Mouse (Mus musculus) hindbrain, embryonic 10.5 days (tissue): Measurements from ENCODE around the gene Nicn1. TPM values are rescaled to one million over a fixed set of nuclear protein-coding genes. Genes with fewer than 3 reads are reported as not detected.
"Not testable (repeated sequence)": the region's sequence is repeated elsewhere in the genome, so short reads cannot be mapped to it uniquely, and the experiment has no call there.

Source experiments
- DNase-seq: peaks from one replicate; pipeline ENCODE4 v3.0.0-alpha.2; 2017; ENCODE audit warnings: low spot score
- H3K27ac ChIP-seq: fragments of 300-500 bp; sonication (generic); 2 replicates; pipeline ENCODE4 v1.5.1; 2016; ENCODE audit warnings: mild to moderate bottlenecking, moderate library complexity
- H3K27me3 ChIP-seq: fragments of 300-500 bp; sonication (generic); 2 replicates; pipeline ENCODE4 v1.6.1; 2016; ENCODE audit warnings: mild to moderate bottlenecking; ENCODE audit not compliant: poor library complexity, insufficient read depth, severe bottlenecking
- H3K36me3 ChIP-seq: fragments of 300-500 bp; sonication (generic); 2 replicates; pipeline ENCODE4 v1.6.1; 2016; ENCODE audit warnings: mild to moderate bottlenecking, moderate library complexity
- H3K4me1 ChIP-seq: fragments of 300-500 bp; sonication (generic); replicated peaks from 2 replicates; pipeline ENCODE4 v1.6.1; 2016; ENCODE audit warnings: mild to moderate bottlenecking
- H3K4me3 ChIP-seq: fragments of 300-500 bp; sonication (generic); 2 replicates; pipeline ENCODE4 v1.5.1; 2016; ENCODE audit warnings: mild to moderate bottlenecking, moderate library complexity
- H3K9me3 ChIP-seq: fragments of 300-500 bp; sonication (generic); 2 replicates; pipeline ENCODE4 v1.6.1; 2016; ENCODE audit warnings: mild to moderate bottlenecking, moderate library complexity
- WGBS: fragments of 180-500 bp; shearing (Covaris S2); methylation state at CpG from one replicate; pipeline ENCODE4 v1.1.7; 2016; 5-methylcytosine and 5-hydroxymethylcytosine counted together
- polyA plus RNA-seq: library from polyadenylated mRNA; unstranded; fragments of >200 nt; fragmentation: Nextera tagmentation; extraction: Ambion mirVana; gene quantifications from 2 replicates; pipeline ENCODE4 v1.2.1, GENCODE M21; 2016

Gene Nicn1
- polyA plus RNA-seq, 1 experiment from 2014 or later, result 54.3 TPM

DNA sequence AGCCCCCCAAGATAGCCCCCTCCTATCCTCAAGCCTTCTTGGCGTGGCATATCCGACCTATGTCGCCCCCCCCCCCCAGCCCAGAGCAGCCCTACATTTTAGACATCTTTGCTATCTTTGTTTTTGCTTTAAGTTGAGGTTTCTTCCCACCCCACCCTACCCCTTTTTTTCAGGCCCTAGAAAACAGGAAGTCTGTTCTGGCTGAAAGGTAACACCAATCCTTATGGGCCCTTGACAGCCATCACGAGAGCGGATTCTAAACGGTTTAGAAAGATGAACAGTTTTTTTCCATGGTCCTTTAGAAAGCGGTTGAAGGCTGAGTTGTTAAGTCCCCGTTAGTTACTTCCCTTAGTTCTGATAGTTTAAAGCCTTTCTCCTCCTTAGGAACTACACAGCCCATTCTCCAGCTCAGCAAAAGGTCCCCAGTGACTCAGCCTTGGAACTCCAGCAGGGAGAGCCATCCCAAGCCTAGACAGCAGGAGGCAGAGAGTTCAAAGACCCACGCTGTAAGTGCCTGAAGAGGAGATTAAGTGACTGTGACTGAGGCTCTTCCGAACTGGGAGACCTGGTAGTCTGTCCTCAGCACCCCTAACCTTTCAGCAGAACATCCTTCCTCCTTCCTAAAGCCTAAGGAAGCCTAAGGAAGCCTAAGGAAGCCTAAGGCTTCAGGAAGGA, 23.8 kb upstream of the Nicn1 start:
- H3K27me3 ChIP-seq, result no peaks in the 10 kb centered on the region
- DNase-seq, result no peak
- H3K36me3 ChIP-seq, result no peaks in the 10 kb centered on the region
- H3K4me3 ChIP-seq, result no peak overlapping the region
- H3K27ac ChIP-seq, result no peak overlapping the region
- 69% methylated on average over 10 of the region's 10 CpGs for WGBS
- H3K4me1 ChIP-seq, result peaks cover 36% of the 10 kb centered on the region
- no peaks in the 10 kb centered on the region for H3K9me3 ChIP-seq

GRCm38 (mm10) chr9:108267691-108268090, 22.5 kb upstream of the Nicn1 start:
- no peaks in the 10 kb centered on the region for H3K27me3 ChIP-seq
- H3K4me1 ChIP-seq, result peaks cover 30% of the 10 kb centered on the region
- H3K4me3 ChIP-seq, result no peak overlapping the region
- WGBS, result 87% methylated on average over 7 of the region's 7 CpGs
- H3K27ac ChIP-seq, result no peak overlapping the region
- DNase-seq, result no peak
- H3K36me3 ChIP-seq, result no peaks in the 10 kb centered on the region
- H3K9me3 ChIP-seq, result no peaks in the 10 kb centered on the region

- not testable (repeated sequence) for H3K27me3 ChIP-seq, H3K9me3 ChIP-seq, H3K4me3 ChIP-seq, DNase-seq, H3K36me3 ChIP-seq, H3K27ac ChIP-seq
- 88% methylated on average over 7 of the region's 7 CpGs for WGBS
- peaks cover 23% of the 10 kb centered on the region for H3K4me1 ChIP-seq
Measured at GRCm38 (mm10) chr9:108268701-108269100, 21.5 kb upstream of the Nicn1 start.

GRCm38 (mm10) chr9:108271941-108272340, 18.3 kb upstream of the Nicn1 start:
- H3K9me3 ChIP-seq, result no peaks in the 10 kb centered on the region
- H3K4me1 ChIP-seq, result peaks cover 18% of the 10 kb centered on the region; the same call in 1 of the 2 replicates
- H3K27me3 ChIP-seq, result no peaks in the 10 kb centered on the region
- H3K27ac ChIP-seq, result no peak overlapping the region
- WGBS, result 41% methylated on average over 2 of the region's 2 CpGs
- no peak overlapping the region for H3K4me3 ChIP-seq
- H3K36me3 ChIP-seq, result no peaks in the 10 kb centered on the region
- peak; percentile 25 for DNase-seq

DNA sequence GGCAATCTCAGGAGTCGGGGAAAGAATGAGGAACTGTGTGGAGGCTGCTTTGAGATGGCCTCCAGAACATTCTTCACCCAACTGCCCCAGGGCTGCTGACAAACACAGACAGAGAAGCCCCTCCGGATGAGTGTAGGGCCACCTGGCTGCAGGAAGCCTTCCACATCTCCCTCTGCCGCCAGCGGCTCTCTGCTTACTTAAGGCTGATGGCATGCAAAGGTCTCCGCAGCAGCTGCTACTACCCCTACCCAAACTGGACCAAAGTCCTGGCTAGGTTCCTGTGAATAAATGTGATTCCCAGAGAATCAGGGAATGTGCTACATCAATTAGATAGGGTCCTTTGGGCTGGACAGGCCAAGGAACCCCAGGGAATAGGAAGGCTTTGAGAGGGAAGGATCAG, 17.5 kb upstream of the Nicn1 start:
- H3K4me1 ChIP-seq, result peaks cover 18% of the 10 kb centered on the region; the same call in 1 of the 2 replicates
- H3K27ac ChIP-seq, result no peak overlapping the region
- 71% methylated on average over 5 of the region's 5 CpGs for WGBS
- no peak for DNase-seq
- H3K9me3 ChIP-seq, result no peaks in the 10 kb centered on the region
- H3K4me3 ChIP-seq, result no peak overlapping the region
- H3K27me3 ChIP-seq, result no peaks in the 10 kb centered on the region
- no peaks in the 10 kb centered on the region for H3K36me3 ChIP-seq

DNA sequence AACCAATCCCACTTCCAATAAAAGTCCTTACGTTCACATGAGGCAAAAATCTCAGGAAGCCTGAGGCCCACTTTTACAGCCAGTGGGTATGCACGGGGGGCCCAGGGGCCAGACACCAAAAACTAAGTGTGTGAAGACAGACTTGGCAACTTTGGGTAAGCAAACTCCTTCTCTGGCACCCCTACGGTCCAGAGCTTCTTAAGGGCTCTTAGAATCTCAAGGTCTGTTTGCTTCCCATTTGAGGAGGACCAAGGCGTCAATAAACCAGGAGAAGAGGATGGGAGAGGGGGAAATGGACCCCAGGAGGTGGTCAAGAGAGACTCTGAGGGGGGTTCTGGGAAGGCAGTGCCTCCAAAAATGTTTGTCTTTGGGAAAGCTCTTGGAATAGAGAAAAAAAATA, 16.7 kb upstream of the Nicn1 start:
- no peaks in the 10 kb centered on the region for H3K27me3 ChIP-seq
- no peaks in the 10 kb centered on the region for H3K9me3 ChIP-seq
- H3K4me1 ChIP-seq, result peaks cover 18% of the 10 kb centered on the region; the same call in 1 of the 2 replicates
- no peak overlapping the region for H3K4me3 ChIP-seq
- no peaks in the 10 kb centered on the region for H3K36me3 ChIP-seq
- no peak overlapping the region for H3K27ac ChIP-seq
- WGBS, result 71% methylated on average over 4 of the region's 4 CpGs
- DNase-seq, result no peak

DNA sequence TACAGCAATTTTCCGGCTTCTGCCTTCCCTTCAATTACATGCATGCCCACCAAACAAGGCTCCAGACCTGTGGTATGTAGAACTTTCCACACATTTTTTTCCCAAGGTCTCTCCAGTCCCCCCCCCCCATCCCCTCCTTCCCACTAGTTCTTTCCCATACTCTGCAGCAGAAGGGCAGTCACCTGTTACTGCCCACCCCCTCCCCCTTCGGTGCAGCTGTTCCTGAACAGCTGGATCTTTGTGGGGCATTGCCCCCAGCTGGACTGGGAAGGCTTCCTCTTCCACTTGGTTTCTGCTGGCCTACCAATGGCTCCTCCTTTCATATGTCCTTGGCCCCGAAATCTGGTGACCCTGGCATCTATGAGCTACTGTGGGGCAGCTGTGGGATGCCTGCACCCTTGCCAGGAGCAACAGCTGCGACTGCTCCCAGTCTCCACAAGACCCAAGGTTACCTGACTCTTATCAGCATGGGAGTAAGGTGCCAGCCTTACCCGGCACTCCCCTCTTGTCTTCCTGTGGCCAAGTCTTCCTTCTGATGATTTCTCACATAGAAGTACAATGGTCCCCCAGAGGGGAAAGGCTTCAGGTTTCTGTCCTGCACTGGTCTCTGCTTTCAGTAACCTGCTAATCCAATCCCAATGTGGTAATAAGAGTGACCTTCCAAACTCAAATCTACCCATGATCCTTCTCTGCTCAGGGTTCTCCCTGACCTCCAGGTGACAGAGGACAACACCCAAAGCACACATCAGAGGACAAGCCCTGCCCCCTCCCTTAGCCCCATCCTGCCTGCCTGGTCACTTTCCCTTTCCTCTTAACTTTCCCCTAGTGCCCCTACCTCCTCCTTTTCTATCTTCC, 15.5 kb upstream of the Nicn1 start:
- no peak overlapping the region for H3K4me3 ChIP-seq
- no peak for DNase-seq
- peaks cover 18% of the 10 kb centered on the region; the same call in 1 of the 2 replicates for H3K4me1 ChIP-seq
- H3K36me3 ChIP-seq, result no peaks in the 10 kb centered on the region
- H3K27me3 ChIP-seq, result no peaks in the 10 kb centered on the region
- no peak overlapping the region for H3K27ac ChIP-seq
- no peaks in the 10 kb centered on the region for H3K9me3 ChIP-seq
- WGBS, result 75% methylated on average over 5 of the region's 5 CpGs

GRCm38 (mm10) chr9:108275331-108275659, 14.9 kb upstream of the Nicn1 start:
- Histone ChIP-seq H3K4me1 (peaks cover 18% of the 10 kb centered on the region; the same call in 1 of the 2 replicates), H3K27me3 (no peaks in the 10 kb centered on the region), H3K27ac (no peak overlapping the region), H3K9me3 (no peaks in the 10 kb centered on the region), H3K36me3 (no peaks in the 10 kb centered on the region), H3K4me3 (no peak overlapping the region)
- 58% methylated on average over 6 of the region's 6 CpGs for WGBS
- no peak for DNase-seq

DNA sequence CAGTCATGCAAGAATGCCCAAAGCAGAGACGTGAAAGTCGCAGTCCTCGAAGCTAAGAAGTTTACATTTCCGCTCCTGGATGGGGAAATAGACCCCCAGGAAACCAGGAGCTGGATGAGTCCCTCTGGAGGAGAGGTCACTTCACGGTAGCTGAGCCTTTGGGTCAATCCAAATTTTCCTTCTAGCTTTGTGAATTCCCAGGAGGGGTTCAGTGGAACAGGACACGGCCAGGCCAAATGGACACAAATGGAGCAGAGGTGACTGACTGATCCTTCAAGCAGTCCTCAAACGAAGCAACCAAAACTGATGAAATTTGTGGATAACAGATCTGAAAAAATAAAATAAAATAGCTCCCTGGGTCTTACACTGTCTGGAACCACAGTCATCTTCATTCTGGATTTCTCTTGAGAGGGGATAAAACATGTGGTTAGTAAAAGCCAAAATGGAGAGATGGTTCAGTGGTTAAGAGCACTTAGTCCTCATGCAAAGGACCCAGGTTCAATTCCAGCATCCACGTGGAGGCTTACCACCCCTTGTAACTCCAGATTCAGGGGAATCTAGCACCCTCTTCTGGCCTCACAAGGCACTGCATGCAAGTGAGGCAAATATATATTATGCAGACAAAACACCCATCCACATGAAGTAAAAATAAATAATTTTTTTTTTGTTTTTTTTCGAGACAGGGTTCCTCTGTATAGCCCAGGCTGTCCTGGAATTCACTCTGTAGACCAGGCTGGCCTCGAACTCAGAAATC, 11.4 kb upstream of the Nicn1 start:
- Histone ChIP-seq H3K36me3 (no peaks in the 10 kb centered on the region), H3K4me1 (0 out of 2 replicates have a peak, but pooled peaks cover 10% of the 10 kb centered on the region), H3K27me3 (no peaks in the 10 kb centered on the region), H3K27ac (no peak overlapping the region), H3K4me3 (no peak overlapping the region), H3K9me3 (no peaks in the 10 kb centered on the region)
- WGBS, result 66% methylated on average over 10 of the region's 10 CpGs
- peak; percentile 26 for DNase-seq

DNA sequence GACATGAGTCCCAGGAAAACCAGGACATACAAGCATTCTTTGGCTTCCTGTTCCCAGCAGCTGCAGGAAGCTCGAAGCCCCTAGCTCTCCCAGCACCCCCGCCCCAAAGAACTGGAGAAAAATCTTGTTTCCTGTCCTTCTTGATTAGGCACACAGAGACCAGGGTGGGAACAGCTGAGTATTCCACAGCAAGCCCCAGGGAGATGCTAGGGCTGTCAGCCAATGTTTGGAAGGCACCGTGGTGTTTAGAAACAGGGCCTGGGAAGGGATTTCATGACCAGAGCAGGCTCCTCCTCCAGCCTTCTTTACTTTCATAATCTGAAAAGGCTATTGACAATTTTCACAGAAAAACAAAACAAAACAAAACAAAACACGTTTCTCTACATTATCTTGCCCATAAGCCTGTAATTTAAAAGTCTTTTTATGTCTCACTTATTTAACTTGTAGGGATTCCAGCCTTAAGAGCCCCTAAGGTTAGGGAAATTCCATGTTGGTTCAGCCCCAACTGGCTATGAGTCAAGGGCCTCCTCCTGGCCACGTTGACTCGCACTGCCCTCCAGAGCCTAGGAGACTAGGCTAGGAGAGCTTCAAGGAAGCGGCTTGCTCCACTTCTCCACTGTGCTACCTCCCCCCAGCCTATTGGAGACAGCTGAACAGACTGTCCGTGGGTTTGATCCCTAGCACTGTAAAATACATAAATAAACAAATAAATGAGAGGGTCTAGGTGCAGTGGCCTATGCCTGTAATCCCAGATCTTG, 10.0 kb upstream of the Nicn1 start:
- no peak overlapping the region for H3K4me3 ChIP-seq
- no peaks in the 10 kb centered on the region for H3K36me3 ChIP-seq
- WGBS, result 56% methylated on average over 8 of the region's 8 CpGs
- no peak overlapping the region for H3K27ac ChIP-seq
- DNase-seq, result no peak
- no peaks in the 10 kb centered on the region for H3K9me3 ChIP-seq
- H3K4me1 ChIP-seq, result 0 out of 2 replicates have a peak, but pooled peaks cover 2% of the 10 kb centered on the region
- no peaks in the 10 kb centered on the region for H3K27me3 ChIP-seq

GRCm38 (mm10) chr9:108284410-108284809, 5.8 kb upstream of the Nicn1 start:
- WGBS, result 18% methylated on average over 6 of the region's 6 CpGs
- Histone ChIP-seq H3K36me3 (no peaks in the 10 kb centered on the region), H3K4me1 (no peaks in the 10 kb centered on the region), H3K27me3 (no peaks in the 10 kb centered on the region), H3K4me3 (no peak overlapping the region), H3K9me3 (no peaks in the 10 kb centered on the region), H3K27ac (no peak overlapping the region)
- DNase-seq, result peak; percentile 71

GRCm38 (mm10) chr9:108287526-108288238, 2.5 kb upstream of the Nicn1 start:
- H3K4me1 ChIP-seq, result peaks cover 15% of the 10 kb centered on the region

More at GRCm38 (mm10) chr9:108287526-108288238, 2.5 kb upstream of the Nicn1 start:
- not testable (repeated sequence) for H3K36me3 ChIP-seq, H3K4me3 ChIP-seq, DNase-seq, H3K27me3 ChIP-seq, H3K27ac ChIP-seq, H3K9me3 ChIP-seq
- WGBS, result 76% methylated on average over 6 of the region's 6 CpGs
